Mouse (Mus musculus): ENCODE measurements at regions not wholly inside any gene's neighbourhood (a gene's known extent, or its start where the extent isn't known, plus 50 kb on each side); places are given as distances from the start of the nearest gene placed in this dataset.

- TF ChIP-seq EP300 (IDR thresholded peaks at IDR 0.05; ENCODE audit: low read depth): no peak
- TF ChIP-seq CTCF (IDR thresholded peaks at IDR 0.05; ENCODE audit: low read depth): no peak
Observed at GRCm38 (mm10) chr2:114438048-114438447, 216.7 kb downstream of the Dph6 start.

Measured in liver, embryonic 14.5 days (tissue).